Mouse (Mus musculus): Measurements from ENCODE around the gene Hspb6.
A peak's percentile ranks its signal among the peaks of the same experiment; 100 is the strongest.

The Hspb6 gene

DNA sequence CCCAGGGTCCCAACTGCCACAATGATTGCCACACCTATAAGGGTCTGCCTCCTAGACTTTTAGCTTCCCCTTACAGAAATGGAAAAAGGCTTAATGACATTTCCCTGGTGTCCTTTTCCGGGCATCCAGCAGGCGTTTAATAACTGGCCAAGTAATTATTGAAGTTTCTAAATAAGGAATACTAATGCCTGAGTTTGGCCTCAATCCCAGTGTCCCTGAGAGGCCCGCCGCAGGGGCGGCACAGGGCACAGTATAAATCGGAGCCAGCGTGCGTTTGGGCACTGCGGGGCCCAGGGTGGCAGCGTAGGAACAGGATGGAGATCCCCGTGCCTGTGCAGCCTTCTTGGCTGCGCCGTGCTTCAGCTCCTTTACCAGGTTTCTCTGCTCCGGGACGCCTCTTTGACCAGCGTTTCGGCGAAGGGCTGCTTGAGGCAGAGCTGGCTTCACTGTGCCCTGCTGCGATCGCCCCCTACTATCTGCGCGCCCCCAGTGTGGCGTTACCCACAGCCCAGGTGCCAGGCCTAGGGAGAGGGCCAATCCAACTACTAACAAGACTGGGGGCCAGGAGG, 1.1 kb downstream of the Hspb6 start:
- DNase-seq (ENCODE audit: low spot score in 2 of 2): peak in 1 of 2 experiments; percentile 36

DNA sequence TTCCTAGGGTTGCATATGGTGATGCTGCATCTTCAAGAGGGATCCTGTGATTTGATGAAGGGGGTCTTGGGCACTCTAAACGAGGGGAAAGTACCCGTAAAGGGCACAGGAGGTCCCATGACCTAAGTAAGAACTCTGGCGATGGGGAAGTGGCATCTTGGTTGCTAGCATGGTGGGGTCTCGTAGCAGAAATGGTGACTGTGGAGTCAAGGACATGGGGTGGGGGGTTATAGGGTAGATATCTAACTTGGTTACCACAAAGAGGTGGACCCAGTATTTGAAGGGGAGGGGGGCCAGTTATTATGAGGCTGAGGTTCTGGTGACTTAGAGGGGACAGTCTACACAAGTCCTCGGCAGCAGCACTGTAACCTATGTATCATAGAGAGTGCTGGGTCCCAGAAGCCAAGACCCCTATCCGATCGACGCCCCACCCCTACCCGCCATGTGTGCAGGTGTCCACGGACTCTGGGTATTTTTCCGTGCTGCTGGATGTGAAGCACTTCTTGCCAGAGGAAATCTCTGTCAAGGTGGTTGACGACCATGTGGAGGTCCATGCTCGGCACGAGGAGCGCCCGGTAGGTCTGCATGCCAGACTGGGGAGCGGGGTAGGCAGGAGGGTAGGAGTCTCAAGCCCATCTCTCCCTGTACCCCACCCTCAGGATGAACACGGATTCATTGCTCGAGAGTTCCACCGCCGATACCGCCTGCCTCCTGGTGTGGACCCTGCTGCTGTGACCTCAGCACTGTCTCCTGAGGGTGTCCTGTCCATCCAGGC, 2.0 kb downstream of the Hspb6 start:
- no peak for DNase-seq (ENCODE audit: low spot score in 2 of 2)

DNA sequence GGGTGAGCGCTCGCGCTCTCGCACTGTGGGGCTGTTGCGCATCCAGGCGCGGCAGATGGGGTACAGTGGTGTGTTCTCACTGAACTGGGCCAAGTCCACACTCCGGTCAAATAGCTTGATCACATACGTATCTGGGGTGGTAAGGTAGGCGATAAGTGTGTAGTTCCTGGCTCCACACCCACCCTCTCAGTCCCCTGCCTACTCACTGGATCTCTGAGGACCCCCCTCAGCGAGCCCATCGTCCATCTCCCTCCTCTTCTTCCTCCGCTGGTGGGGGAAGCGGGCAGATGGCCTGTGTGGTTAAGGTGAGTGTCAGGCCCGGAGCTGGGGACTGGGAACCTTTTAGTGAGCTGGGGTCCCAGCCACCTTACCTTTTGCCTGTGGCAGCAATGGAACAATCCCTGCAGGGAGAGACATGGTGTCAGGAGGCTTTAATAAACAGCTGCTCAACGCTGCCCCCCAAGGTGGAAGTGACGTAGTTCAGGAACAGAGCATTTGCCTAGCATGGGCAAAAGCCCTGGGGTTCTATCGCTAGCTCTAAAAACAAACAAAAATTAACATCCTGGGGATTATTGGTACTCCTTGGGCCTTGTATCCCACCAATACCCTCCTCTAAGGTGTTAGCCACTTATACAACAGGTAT, 5.0 kb downstream of the Hspb6 start:
- DNase-seq (ENCODE audit: low spot score in 2 of 2): no peak

DNA sequence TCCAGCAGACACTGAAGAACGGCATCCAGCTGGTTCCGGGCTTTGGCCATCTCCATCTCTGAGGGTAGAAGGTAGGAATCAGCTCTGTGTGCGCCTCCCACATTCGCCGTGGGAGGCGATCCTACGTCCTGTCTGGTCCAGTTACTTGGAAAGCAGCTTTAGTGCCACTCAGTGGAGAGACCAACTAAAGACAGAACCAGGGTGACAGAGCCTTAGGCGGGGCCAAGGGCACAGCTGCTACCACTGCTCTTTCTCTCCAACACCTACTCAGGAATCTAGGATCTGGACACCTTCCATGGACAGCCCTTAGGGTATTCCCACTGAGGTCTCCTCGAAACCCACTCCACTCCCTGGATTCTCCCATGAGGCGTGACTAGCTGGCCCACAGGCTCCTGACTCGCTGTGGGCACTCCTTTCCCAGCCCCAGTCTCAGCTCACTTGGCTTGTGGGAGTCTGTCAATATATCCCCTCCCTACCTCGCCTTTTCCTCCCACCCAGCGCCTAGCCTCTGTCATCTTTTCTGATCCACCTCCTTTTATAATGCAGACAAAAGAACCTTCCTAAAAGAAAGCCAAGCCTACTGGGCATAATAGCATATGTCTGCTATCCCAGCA, 6.0 kb downstream of the Hspb6 start:
- DNase-seq (ENCODE audit: low spot score in 2 of 2): peak in 1 of 2 experiments; percentile 43

DNA sequence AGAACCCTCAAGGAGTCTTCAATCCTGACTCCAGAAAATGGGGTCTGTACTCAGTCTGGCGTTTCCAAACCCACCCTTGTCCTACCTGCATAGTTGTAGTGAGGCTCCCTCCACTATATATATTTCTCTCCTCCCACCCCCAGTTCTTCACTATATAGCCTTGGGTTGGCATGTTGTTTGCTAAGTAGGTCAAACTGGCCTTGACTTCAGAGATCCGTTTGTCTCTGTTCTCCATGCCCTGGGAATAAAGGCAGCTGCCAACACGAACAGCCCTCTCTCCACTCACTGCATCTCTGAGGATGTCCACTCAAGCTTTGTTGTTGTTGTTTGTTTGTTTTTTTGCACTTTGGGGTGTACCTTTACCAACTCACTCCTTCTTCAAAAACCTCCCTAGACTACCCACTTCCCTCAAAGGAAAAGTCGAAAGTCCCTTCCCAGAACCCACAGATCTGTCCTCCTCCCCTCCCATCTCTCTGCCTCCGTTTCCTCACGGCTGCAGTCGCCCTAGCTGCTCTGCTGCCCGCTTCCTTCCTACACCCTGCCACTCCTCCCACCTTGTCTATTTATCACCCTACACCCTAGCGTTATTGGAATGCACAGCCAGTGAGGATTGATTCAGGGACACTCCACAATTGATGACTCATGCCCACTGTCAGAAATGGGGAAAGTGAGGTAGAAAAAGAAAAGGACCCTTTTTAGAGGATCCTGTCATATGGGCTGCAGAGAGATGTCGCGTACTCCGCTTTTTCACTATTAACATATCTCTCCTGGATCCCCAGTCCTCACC, 6.9 kb downstream of the Hspb6 start:
- DNase-seq (ENCODE audit: low spot score in 2 of 2): peak in 1 of 2 experiments; percentile 21

DNA sequence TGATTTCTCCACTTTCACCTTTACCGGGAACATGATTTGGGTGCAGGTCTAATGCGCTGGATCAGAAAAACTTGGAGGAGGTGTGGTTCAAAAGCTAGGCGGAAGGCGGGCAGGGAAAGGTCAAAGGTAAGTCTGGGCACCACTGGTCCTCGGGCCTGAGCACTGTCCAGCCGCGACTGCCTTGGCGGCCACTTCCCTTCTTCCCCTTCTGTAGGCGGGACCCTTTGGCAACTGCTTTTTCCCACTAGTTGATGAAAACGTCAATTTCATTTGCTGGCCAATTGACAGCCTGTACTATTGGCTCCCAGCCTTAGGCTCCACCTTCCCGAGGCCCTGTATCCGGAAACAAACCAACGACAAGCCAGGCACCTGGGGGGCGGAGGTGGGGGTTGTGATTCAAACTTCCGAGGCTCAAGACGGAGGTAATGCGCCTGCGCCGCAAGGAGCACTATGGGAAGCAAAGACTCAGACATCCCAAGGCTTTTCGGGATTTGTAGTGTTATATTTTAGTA, 7.5 kb downstream of the Hspb6 start, which contains the start of gene Lin37:
Gene Lin37 (minus strand): TSS at position 396 of the 512 bp plus-strand sequence.
- DNase-seq (ENCODE audit: low spot score in 2 of 2): peak; percentile 98 to 99

DNA sequence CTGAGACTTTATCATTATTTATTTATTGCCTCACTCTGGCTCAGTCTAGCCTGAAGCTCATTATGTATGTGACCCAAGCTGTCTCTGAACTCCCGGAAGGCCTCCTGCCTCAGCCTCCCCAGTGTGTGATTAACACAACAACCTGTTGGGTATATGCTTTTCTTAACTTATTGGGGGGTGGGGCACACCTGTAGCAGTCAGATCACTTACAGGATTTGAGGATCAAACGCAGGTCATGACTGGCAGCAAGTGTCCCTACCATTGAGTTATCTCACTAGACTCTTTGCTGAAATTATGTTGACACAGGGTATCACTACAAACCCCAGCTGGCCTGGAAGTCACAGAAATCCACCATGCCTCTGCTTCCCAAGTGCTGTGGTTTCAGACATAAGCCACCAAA, 8.3 kb downstream of the Hspb6 start:
- no peak for DNase-seq (ENCODE audit: low spot score in 2 of 2)

DNA sequence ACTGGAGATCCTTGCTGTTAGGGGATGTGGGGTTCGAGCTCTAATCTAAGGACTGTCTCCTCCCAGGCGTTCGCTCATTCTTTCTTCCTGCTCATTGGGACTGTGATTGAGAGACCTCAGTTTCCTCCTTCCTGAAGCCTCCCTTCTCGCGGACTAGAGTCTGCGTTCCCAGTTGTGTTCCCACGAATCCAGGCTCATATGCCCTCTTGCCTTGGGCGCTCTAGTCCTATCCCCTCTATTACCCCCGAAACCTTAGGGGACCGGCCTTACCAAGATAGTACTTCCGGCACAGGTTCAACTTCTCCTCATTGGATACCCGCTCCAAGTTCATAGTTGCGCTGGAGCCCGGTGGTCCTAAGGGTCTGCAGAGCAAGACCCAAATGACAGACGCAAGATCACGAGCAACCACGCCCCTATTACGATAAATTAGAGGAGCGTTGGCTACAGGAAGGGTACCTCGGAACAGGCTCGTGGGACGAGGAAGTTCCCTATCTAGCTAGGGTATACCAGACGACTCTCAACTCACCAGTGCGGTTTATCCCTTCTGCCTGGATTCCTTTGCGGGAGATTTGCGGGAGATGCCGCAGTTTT, 10.6 kb downstream of the Hspb6 start:
- no peak for DNase-seq (ENCODE audit: low spot score in 2 of 2)

DNA sequence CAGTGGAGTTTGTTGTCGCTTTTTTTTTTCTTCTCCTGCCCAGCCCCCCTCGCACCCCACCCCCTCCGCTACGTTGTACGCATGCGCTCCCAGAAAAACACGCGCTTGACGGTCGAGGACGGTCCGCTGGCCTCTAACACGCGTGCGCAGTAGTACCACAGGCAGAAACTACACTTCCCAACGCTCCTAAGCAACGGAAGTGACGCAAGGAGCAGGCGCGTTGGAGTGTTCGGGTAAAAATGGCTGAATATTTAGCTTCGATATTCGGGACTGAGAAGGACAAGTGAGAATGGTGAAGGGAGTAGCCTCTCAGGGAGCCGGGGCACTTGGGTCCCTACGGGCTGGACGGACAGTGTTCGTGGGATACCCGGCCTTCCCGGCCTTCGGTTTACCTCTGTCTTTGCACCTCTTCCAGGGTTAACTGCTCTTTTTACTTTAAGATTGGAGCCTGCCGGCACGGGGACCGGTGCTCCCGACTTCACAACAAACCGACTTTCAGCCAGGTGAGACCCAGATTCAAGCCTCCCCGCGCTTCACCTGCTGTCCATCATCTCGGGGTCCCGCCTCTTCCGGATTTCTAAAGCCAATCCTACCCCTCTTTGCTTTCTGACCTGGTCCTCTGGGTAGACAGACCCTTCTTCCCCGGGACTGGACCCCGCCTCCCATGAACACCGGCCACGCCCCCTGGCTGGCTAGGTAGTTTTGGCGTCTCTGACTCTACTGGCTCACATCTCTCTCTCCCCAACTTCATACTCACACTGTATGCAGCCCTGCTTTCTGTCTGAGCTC, 11.3 kb downstream of the Hspb6 start, which contains the start of the genes U2af1l4, Gm49396 and Psenen:
Gene U2af1l4 (plus strand): TSS at position 185 of the 789 bp plus-strand sequence.
Gene Gm49396 (plus strand): TSS at position 228 of the 789 bp plus-strand sequence.
Gene Psenen (minus strand): TSS at position 511 of the 789 bp plus-strand sequence.
- DNase-seq (ENCODE audit: low spot score in 2 of 2): peak; percentile 96 to 97

DNA sequence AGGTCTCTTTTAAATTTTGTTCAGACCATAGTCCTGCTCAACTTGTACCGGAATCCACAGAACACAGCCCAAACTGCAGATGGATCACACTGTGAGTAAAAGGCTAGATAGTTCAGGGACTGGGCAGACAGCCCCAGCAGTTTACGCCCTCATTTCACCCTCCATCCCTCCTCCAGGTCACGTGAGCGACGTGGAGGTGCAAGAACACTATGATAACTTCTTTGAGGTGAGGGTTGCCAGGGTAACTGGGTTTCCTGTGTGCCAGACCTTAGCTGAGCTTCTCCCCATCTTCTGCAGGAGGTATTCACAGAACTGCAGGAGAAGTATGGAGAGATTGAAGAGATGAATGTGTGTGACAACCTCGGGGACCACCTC, 11.9 kb downstream of the Hspb6 start:
- DNase-seq (ENCODE audit: low spot score in 2 of 2): no peak

DNA sequence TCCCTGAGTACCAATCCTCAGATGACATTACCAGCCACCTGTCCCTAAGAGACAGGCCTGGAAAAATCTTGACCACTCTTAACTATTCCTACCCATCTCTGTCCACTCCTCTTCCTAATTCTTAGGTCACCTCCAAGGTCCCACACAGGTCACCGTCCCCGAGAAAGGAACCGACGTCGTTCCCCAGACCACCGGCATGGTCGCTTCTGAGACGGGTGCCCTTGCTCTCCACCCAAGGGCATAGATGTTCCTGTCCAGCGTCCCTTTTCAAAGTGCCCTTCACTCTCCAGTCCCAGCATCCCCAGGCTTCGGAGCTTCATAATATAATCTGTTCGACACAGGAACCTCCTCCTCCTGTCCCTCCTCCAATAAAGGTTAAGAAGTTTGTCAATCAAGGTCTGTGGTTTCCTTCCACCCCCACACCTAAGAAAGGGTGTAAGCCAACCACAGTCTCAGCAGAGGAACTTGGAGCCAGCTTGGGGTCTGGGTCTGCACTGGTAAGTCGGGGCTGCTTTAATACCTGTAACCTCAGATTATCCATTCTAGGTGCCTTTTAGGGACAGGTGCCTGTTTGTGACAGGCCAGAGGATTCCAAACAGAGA, 13.1 kb downstream of the Hspb6 start, which contains the start of gene Igflr1:
Gene Igflr1 (plus strand): TSS at position 458 of the 602 bp plus-strand sequence.
- DNase-seq (ENCODE audit: low spot score in 2 of 2): no peak

DNA sequence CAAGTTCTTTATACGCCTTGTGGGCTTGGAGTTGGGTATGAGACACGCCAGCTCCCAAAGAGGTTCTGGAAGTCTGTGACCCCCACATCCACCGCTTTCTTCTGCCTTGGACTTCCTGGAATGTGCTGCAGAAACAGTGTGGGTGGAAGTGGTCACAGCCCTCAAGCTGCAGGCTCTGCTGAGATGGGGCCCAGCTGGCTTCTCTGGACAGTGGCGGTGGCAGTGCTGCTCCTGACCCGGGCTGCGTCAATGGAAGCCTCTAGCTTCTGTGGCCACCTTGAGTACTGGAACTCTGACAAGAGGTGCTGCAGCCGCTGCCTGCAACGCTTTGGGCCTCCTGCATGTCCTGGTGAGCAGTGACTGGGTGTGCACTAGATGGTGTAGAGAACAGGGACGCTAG, 14.1 kb downstream of the Hspb6 start:
- no peak for DNase-seq (ENCODE audit: low spot score in 2 of 2)

DNA sequence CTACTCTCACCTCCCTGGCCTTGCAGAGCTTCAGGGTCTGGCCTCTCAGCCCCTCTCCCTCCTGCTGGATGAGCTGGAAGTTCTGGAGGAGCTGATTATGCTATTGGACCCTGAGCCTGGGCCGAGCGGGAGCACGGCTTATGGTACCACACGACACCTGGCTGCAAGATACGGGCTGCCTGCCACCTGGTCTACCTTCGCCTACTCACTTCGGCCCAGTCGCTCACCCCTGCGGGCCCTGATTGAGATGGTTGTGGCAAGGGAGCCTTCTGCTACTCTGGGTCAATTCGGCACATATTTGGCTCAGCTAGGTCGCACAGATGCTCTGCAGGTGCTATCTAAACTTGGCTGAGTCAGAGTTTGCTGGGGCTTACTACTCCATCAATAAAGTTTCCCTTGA, 15.6 kb downstream of the Hspb6 start:
- DNase-seq (ENCODE audit: low spot score in 2 of 2): no peak

DNA sequence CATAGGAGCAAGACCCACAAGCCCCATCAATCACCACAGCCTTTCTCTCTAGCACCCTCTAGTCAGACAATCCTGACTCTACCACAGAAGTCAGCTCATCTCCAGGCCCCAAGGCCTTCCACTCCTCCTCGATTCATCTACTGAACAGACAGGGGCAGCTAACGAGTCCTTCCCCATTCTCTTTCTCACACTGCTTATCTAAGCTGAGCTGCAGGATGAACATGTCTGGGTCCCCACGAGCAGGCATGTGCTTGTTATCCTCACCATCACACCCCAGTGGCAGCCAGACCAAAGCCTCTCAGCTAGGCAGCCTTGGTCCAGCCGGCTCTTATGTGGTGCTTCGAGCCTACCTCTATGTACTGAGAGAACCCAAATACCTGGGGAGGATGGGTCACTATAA, 20.4 kb downstream of the Hspb6 start:
- no peak for DNase-seq (ENCODE audit: low spot score in 2 of 2)

DNA sequence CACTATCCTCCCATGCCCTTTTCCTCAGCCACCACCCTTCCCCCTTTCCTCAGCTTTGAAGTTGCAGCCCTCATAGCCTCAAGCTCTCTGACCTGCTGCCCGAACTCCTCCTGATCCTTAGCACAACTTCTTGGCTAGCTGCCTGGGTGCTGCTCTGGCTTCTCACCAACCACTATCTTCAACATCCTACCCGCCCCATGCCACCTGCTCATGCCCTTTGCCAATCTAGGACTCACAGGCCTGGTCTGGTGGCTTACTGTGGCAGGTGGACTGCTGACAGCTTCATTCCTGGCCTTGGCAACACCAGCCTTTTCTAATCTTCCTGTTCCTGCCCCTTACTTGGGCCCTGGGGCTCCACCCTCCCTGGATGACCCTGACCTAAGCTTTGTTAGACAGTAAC, 21.0 kb downstream of the Hspb6 start:
- DNase-seq (ENCODE audit: low spot score in 2 of 2): no peak

DNA sequence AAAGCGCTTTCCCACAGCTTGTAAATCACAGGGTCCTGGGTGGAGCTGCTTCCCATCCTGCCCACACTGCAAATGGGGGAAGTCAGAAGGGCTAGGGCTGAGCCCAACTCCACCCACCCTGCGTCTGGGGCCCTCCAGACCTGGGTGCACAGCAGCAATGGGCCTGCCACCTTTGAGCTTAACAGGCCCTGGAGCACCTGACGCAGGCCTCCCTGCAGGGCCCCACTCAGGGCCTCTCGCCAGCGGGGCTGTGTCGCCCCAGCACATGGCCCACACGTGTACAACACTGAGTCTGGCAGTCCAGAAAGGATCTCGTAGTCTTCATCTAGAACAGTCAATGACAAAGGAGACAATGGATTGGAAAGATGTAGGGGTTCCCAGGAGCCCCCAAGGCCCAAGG, 28.0 kb downstream of the Hspb6 start:
- DNase-seq (ENCODE audit: low spot score in 2 of 2): no peak

DNA sequence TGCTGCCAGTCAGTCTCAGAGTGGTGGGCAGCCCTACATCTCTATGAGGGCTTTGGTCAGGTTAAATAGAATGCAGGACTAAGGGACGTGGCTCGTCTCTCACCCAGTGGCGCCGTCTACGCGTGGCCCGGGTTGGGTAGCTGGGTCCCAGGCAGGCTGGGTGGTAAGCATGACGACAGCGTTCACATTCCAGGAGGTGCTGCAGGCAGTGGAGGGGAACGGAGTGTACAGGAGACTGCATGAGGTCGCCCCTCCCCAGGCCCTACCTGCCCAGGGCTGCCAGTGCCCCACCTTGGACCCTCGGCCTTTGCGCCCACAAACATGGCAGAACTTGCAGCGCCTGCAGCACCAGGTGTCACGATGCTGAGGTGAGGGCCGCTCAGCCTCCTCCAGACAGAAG, 29.6 kb downstream of the Hspb6 start:
- no peak for DNase-seq (ENCODE audit: low spot score in 2 of 2)

DNA sequence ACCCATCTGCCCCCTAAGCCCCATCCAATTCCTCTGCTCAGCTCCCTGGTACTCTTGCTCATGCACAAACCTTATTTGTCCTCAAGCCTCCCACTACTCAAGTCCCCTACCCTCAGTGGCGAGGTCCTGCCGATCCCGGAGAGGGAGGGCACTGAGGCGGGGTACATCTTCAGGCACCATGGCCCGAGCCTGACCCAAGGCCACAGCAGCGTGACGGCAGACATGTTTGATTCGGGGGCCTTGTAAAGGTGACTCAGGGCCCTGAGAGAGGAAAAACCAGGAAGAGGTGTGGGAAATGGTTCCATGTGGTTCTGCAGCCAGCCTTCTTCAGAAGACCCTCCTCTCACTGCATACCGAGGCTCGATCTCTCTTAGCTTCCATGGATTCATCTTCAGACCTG, 32.4 kb downstream of the Hspb6 start:
- no peak for DNase-seq (ENCODE audit: low spot score in 2 of 2)

DNA sequence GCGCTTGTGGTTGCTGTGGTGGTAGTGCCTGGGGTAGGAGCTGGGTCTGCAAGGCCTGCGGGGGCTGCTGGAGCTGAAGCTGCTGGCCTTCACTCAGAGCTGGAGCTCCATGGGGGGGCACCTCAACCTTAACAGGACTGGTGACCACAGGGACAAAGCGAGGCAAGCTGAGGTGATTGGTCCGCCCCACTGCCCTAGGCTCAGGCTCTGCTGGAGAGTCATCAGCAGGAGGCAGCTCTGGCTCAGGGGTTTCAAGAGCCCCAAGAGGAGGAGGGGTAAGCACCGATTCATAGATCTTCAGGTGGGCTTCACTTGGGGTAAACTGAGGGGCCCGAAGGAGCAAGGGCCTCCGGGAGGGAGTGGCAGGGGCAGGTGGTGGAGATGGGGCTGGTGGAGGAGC, 33.2 kb downstream of the Hspb6 start:
- no peak for DNase-seq (ENCODE audit: low spot score in 2 of 2)

All from right cerebral cortex, adult 2 months (tissue).